11 mouse cellular contexts compared by ENCODE assay signal in the genomic region with DNA sequence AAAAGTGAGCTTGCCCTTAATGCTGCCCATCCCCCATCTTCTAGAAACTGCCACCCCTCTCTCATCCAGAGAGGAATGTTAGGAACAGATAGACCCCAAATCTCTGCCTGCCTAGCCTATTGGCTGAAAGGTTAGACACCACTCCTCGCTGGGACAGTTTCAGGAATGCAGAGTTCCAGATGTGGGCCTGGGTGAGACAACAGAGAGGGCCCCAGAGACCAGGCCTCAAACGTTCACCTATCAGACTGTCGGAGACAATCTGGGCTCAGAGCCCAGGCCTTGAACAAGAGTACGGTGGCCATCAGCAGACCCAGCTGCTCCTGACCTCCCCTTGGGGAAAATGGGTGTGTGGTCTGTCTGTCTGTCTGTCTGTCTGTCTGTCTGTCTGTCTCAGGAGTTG. TPM values are rescaled to one million over a fixed set of nuclear protein-coding genes. Genes with fewer than 3 reads are reported as not detected.
DNase-seq lines count a peak whose midpoint lies in the region; ATAC-seq lines count a peak whose summit lies in the region.
"Had no signal": no experiment of that assay in that cellular context is flagged by ENCODE, and none has a peak within 500 bp of the region (broad histone marks: within the 10 kb centered on the region; RNA-seq: fewer than 3 reads in every experiment).

No protein-coding gene starts in this region.

- peak overlapping the region; percentile 81 for H3K27ac ChIP-seq in hindbrain, embryonic 10.5 days
- H3K27ac ChIP-seq in hindbrain, embryonic 11.5 days (ENCODE audit: low read depth, low read length): no peak overlapping the region
- peak overlapping the region; percentile 73 for H3K27ac ChIP-seq in heart, embryonic 11.5 days (ENCODE audit: low read depth, low read length)
- H3K27ac ChIP-seq in limb, embryonic 10.5 days: peak overlapping the region; percentile 85

- H3K27me3 ChIP-seq in hindbrain, embryonic 10.5 days (ENCODE audit: insufficient read depth, poor library complexity, severe bottlenecking): no peaks in the 10 kb centered on the region
- H3K27me3 ChIP-seq in hindbrain, embryonic 11.5 days (ENCODE audit: control insufficient read depth, insufficient read depth, low read length): no peaks in the 10 kb centered on the region
- H3K27me3 ChIP-seq in heart, embryonic 11.5 days (ENCODE audit: control insufficient read depth, insufficient read depth, low read length): no peaks in the 10 kb centered on the region
- no peaks in the 10 kb centered on the region for H3K27me3 ChIP-seq in limb, embryonic 10.5 days (ENCODE audit: low read depth, poor library complexity, severe bottlenecking)

- no peaks in the 10 kb centered on the region for H3K36me3 ChIP-seq in hindbrain, embryonic 10.5 days
- H3K36me3 ChIP-seq in hindbrain, embryonic 11.5 days (ENCODE audit: control insufficient read depth, insufficient read depth, low read length): no peaks in the 10 kb centered on the region
- no peaks in the 10 kb centered on the region; the same call in 1 of the 2 replicates for H3K36me3 ChIP-seq in heart, embryonic 11.5 days (ENCODE audit: control insufficient read depth, insufficient read depth, low read length)
- H3K36me3 ChIP-seq in limb, embryonic 10.5 days: peaks cover 32% of the 10 kb centered on the region

- peaks cover 47% of the 10 kb centered on the region for H3K4me1 ChIP-seq in hindbrain, embryonic 10.5 days (replicated peaks)
- no peaks in the 10 kb centered on the region for H3K4me1 ChIP-seq in hindbrain, embryonic 11.5 days (replicated peaks; ENCODE audit: control insufficient read depth, insufficient read depth, low read length)
- H3K4me1 ChIP-seq in heart, embryonic 11.5 days (ENCODE audit: control insufficient read depth, insufficient read depth, low read length): peaks cover 54% of the 10 kb centered on the region
- H3K4me1 ChIP-seq in limb, embryonic 10.5 days: peaks cover 44% of the 10 kb centered on the region

- ATAC-seq in hindbrain, embryonic 11.5 days (ENCODE audit: low FRiP score): no peak
- no peak for ATAC-seq in heart, embryonic 11.5 days (replicated peaks; ENCODE audit: insufficient number of reproducible peaks, low FRiP score, low TSS enrichment)

- no peak overlapping the region for H3K4me2 ChIP-seq in hindbrain, embryonic 11.5 days (replicated peaks; ENCODE audit: low read depth, low read length)
- no peak overlapping the region for H3K4me2 ChIP-seq in heart, embryonic 11.5 days

- no peak overlapping the region for H3K4me3 ChIP-seq in hindbrain, embryonic 10.5 days
- H3K4me3 ChIP-seq in hindbrain, embryonic 11.5 days (ENCODE audit: low read depth, low read length): no peak overlapping the region
- no peak overlapping the region for H3K4me3 ChIP-seq in heart, embryonic 11.5 days (ENCODE audit: low read depth, low read length)
- no peak overlapping the region for H3K4me3 ChIP-seq in limb, embryonic 10.5 days

- no peak for DNase-seq in hindbrain, embryonic 10.5 days (ENCODE audit: low spot score)
- DNase-seq in hindbrain, embryonic 11.5 days (ENCODE audit: low spot score): no peak
- DNase-seq in 3T3-L1 (ENCODE audit: low read depth, low spot score): peak; percentile 52
- DNase-seq in limb, embryonic 10.5 days (ENCODE audit: low spot score): no peak
- DNase-seq in cerebellum, adult 11-12 months: no peak
- no peak for DNase-seq in embryo, embryonic 11 days
- DNase-seq in right cerebral cortex, postnatal 4 days: no peak
- DNase-seq: cerebellum, adult 8-10 months had no signal

- WGBS in hindbrain, embryonic 10.5 days: 63% methylated on average over 4 of the region's 4 CpGs
- 63% methylated on average over 4 of the region's 4 CpGs for WGBS in hindbrain, embryonic 11.5 days
- 23% methylated on average over 4 of the region's 4 CpGs for WGBS in heart, embryonic 11.5 days (ENCODE audit: insufficient replicate concordance)
- 52% methylated on average over 4 of the region's 4 CpGs for WGBS in limb, embryonic 10.5 days

- H3K9me3 ChIP-seq in hindbrain, embryonic 10.5 days: no peaks in the 10 kb centered on the region
- no peaks in the 10 kb centered on the region for H3K9me3 ChIP-seq in hindbrain, embryonic 11.5 days (ENCODE audit: control insufficient read depth, low read length)
- no peaks in the 10 kb centered on the region for H3K9me3 ChIP-seq in heart, embryonic 11.5 days (replicated peaks; ENCODE audit: control insufficient read depth, low read length)
- no peaks in the 10 kb centered on the region for H3K9me3 ChIP-seq in limb, embryonic 10.5 days (replicated peaks)

- no peak overlapping the region for H3K9ac ChIP-seq in hindbrain, embryonic 11.5 days (ENCODE audit: low read depth, low read length)
- no peak overlapping the region for H3K9ac ChIP-seq in heart, embryonic 11.5 days (ENCODE audit: low read depth, low read length)

RNA-seq across cellular contexts. Expression of gene Gm45837, which starts 17.7 kb away (rescaled TPM):
- 0.82 and 1.3 TPM in 2 replicates for polyA plus RNA-seq in hindbrain, embryonic 10.5 days (2016; fragmentation: Nextera tagmentation; extraction: Ambion mirVana)
- polyA plus RNA-seq in hindbrain, embryonic 11.5 days (2014; fragmentation: Nextera tagmentation; extraction: Ambion mirVana): 0.99 TPM in 1 of 2 replicates, not detected in the other
- polyA plus RNA-seq in heart, embryonic 11.5 days (2014; fragmentation: Nextera tagmentation; extraction: Ambion mirVana): 0.89 TPM in 1 of 2 replicates, not detected in the other
- polyA plus RNA-seq in limb, embryonic 10.5 days (2016; fragmentation: Nextera tagmentation; extraction: Ambion mirVana): 0.06 TPM in 1 of 2 replicates, not detected in the other
- polyA plus RNA-seq: large intestine, adult 2 months; neural tube, embryonic 11.5 days had no signal

RNA-seq across cellular contexts. Expression of gene Pde2a, which starts 28.5 kb away (rescaled TPM):
- polyA plus RNA-seq in hindbrain, embryonic 10.5 days (2016; fragmentation: Nextera tagmentation; extraction: Ambion mirVana): 18.3 and 30.3 TPM in 2 replicates
- polyA plus RNA-seq in hindbrain, embryonic 11.5 days (2014; fragmentation: Nextera tagmentation; extraction: Ambion mirVana): 14.4 and 17.8 TPM in 2 replicates
- 5.8 and 5.9 TPM in 2 replicates for polyA plus RNA-seq in heart, embryonic 11.5 days (2014; fragmentation: Nextera tagmentation; extraction: Ambion mirVana)
- 9.2 and 9.3 TPM in 2 replicates for polyA plus RNA-seq in limb, embryonic 10.5 days (2016; fragmentation: Nextera tagmentation; extraction: Ambion mirVana)

RNA-seq across cellular contexts. Expression of gene Arap1, which starts 45.1 kb away (rescaled TPM):
- polyA plus RNA-seq in hindbrain, embryonic 10.5 days (2016; fragmentation: Nextera tagmentation; extraction: Ambion mirVana): 14.7 and 19.2 TPM in 2 replicates
- 13.9 and 14.2 TPM in 2 replicates for polyA plus RNA-seq in hindbrain, embryonic 11.5 days (2014; fragmentation: Nextera tagmentation; extraction: Ambion mirVana)
- 15.4 and 16.0 TPM in 2 replicates for polyA plus RNA-seq in heart, embryonic 11.5 days (2014; fragmentation: Nextera tagmentation; extraction: Ambion mirVana)
- 13.1 and 20.5 TPM in 2 replicates for polyA plus RNA-seq in limb, embryonic 10.5 days (2016; fragmentation: Nextera tagmentation; extraction: Ambion mirVana)
